Mouse (Mus musculus) brain, embryonic 14.5 days (tissue): ENCODE measurements around the gene Hmg20a.

Experiments used
- CTCF ChIP-seq: fragments of 200-500 bp; IDR thresholded peaks from 2 replicates; pipeline ENCODE4 v1.5.1; 2012; ENCODE audit warnings: inconsistent platforms, mild to moderate bottlenecking, moderate library complexity, borderline replicate concordance; ENCODE audit not compliant: insufficient read depth, insufficient read length; ENCODE audit errors: extremely low read depth
- POLR2A ChIP-seq: fragments of 200-500 bp; IDR thresholded peaks from 2 replicates; pipeline ENCODE4 v1.6.1; 2012; ENCODE audit warnings: mild to moderate bottlenecking, inconsistent platforms, borderline replicate concordance; ENCODE audit not compliant: poor library complexity, insufficient read depth, insufficient read length, severe bottlenecking; ENCODE audit errors: extremely low read depth

- TF ChIP-seq POLR2A (no peak), CTCF (no peak)
These were observed 91.9 kb downstream of the Hmg20a start for GRCm38 (mm10) chr9:56510281-56510680.
